Mouse (Mus musculus): ENCODE measurements around the gene Eef2.

DNA sequence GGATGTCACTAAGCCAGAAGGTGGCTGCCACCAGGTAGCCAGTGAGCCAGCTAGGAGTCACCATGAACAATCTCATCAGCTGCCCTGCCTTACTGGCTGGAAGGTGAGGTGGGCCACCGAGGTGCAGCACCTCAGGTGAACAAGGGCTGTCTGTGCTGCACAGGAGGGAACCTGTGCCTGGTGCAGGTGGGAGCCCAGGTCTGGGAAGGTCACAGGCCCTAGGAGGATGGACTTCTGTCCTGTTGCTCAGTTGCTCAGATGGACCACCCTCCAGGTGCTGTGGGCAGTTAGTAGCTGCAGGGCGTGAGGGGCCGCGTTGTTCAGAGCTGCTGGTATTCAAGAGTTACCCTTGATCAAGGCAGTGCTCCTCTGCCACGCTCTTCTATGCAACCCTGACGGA lies 40.4 kb downstream of the Eef2 start:
- TF ChIP-seq CTCF (IDR thresholded peaks at IDR 0.05; ENCODE audit: low read depth, low read length), result no peak
- TF ChIP-seq POLR2A (IDR thresholded peaks at IDR 0.05; ENCODE audit: insufficient read depth, low read length), result no peak
- TF ChIP-seq EP300 (IDR thresholded peaks at IDR 0.05; ENCODE audit: insufficient read depth, low read depth, low read length), result no peak

Data from ES-Bruce4 (cell line).